In the genomic region with DNA sequence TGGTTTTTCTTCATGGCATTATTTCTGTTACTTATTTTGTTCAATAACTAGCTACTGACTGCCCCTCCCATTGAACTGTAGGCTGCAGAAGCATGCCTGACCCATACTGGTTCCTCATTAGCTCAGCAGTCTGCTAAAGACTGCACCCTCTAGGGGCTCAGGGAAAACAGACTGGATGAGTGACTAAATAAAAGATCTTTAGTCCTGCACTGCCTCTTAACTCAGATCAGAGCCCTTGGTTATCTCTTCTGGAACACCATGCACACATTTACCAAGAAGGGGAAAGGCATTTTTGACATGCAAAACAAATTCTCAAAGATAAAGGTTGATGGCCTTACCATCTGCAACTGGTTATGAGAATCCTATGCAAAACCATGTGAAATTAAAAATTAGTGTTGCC, we compare ENCODE assay signal across 22 mouse cellular contexts.
DNase-seq lines count a peak whose midpoint lies in the region; ATAC-seq and TF ChIP-seq lines count a peak whose summit lies in the region.
"Had no signal": no experiment of that assay in that cellular context is flagged by ENCODE, and none has a peak within 500 bp of the region (broad histone marks: within the 10 kb centered on the region; RNA-seq: fewer than 3 reads in every experiment).

No protein-coding gene starts in this region.

- no peaks in the 10 kb centered on the region for H3K27me3 ChIP-seq in heart, embryonic 13.5 days (replicated peaks)
- no peaks in the 10 kb centered on the region for H3K27me3 ChIP-seq in intestine, embryonic 16.5 days (replicated peaks; ENCODE audit: control insufficient read depth, insufficient read depth, low read length)
- no peaks in the 10 kb centered on the region for H3K27me3 ChIP-seq in stomach, embryonic 15.5 days (replicated peaks)
- peaks cover 49% of the 10 kb centered on the region for H3K27me3 ChIP-seq in forebrain, embryonic 10.5 days (ENCODE audit: poor library complexity, severe bottlenecking)
- H3K27me3 ChIP-seq: CH12.LX; embryonic facial prominence, embryonic 15.5 days; liver, embryonic 15.5 days; neural tube, embryonic 12.5 days had no signal

- no peak for ATAC-seq in heart, embryonic 13.5 days (ENCODE audit: extremely low read depth, insufficient number of reproducible peaks, low FRiP score, low TSS enrichment)
- no peak for ATAC-seq in intestine, embryonic 16.5 days
- no peak for ATAC-seq in stomach, embryonic 15.5 days (ENCODE audit: insufficient read depth, low FRiP score, low read depth)
- ATAC-seq: lung, postnatal 0 days; midbrain, embryonic 13.5 days had no signal

- H3K4me3 ChIP-seq in heart, embryonic 13.5 days: no peak overlapping the region
- H3K4me3 ChIP-seq in left cerebral cortex, adult 2 months: no peak overlapping the region
- H3K4me3 ChIP-seq in intestine, embryonic 16.5 days (ENCODE audit: low read length): no peak overlapping the region
- H3K4me3 ChIP-seq in stomach, embryonic 15.5 days (replicated peaks): no peak overlapping the region
- H3K4me3 ChIP-seq in forebrain, embryonic 10.5 days: no peak overlapping the region
- H3K4me3 ChIP-seq: embryonic facial prominence, embryonic 15.5 days; liver, embryonic 15.5 days; midbrain, embryonic 13.5 days; neural tube, embryonic 12.5 days had no signal

- TF ChIP-seq CTCF in left cerebral cortex, adult 2 months (IDR thresholded peaks at IDR 0.05): no peak

- no peaks in the 10 kb centered on the region for H3K36me3 ChIP-seq in heart, embryonic 13.5 days
- H3K36me3 ChIP-seq in intestine, embryonic 16.5 days (ENCODE audit: control insufficient read depth, insufficient read depth, low read length): no peaks in the 10 kb centered on the region
- H3K36me3 ChIP-seq in stomach, embryonic 15.5 days: no peaks in the 10 kb centered on the region
- no peaks in the 10 kb centered on the region; the same call in 1 of the 2 replicates for H3K36me3 ChIP-seq in forebrain, embryonic 10.5 days (replicated peaks)
- H3K36me3 ChIP-seq: embryonic facial prominence, embryonic 15.5 days; liver, embryonic 15.5 days; midbrain, embryonic 13.5 days; neural tube, embryonic 12.5 days had no signal

- no peaks in the 10 kb centered on the region for H3K9me3 ChIP-seq in heart, embryonic 13.5 days
- no peaks in the 10 kb centered on the region for H3K9me3 ChIP-seq in intestine, embryonic 16.5 days (ENCODE audit: control insufficient read depth, low read length)
- H3K9me3 ChIP-seq in stomach, embryonic 15.5 days: no peaks in the 10 kb centered on the region
- H3K9me3 ChIP-seq in forebrain, embryonic 10.5 days: no peaks in the 10 kb centered on the region
- H3K9me3 ChIP-seq: embryonic facial prominence, embryonic 15.5 days; liver, embryonic 15.5 days; midbrain, embryonic 13.5 days; neural tube, embryonic 12.5 days had no signal

- H3K27ac ChIP-seq in heart, embryonic 13.5 days (replicated peaks): peak overlapping the region; percentile 83
- peak overlapping the region; percentile 50; the same call in 1 of the 2 replicates for H3K27ac ChIP-seq in left cerebral cortex, adult 2 months
- peak overlapping the region; percentile 45; the same call in 1 of the 2 replicates for H3K27ac ChIP-seq in intestine, embryonic 16.5 days (ENCODE audit: low read length)
- H3K27ac ChIP-seq in stomach, embryonic 15.5 days: peak overlapping the region; percentile 65
- no peak overlapping the region for H3K27ac ChIP-seq in forebrain, embryonic 10.5 days
- H3K27ac ChIP-seq: embryonic facial prominence, embryonic 15.5 days; hindbrain, embryonic 14.5 days; liver, embryonic 15.5 days; midbrain, embryonic 13.5 days; neural tube, embryonic 12.5 days had no signal

- H3K9ac ChIP-seq in heart, embryonic 13.5 days: no peak overlapping the region
- H3K9ac ChIP-seq in intestine, embryonic 16.5 days (ENCODE audit: low read depth, low read length): no peak overlapping the region
- no peak overlapping the region for H3K9ac ChIP-seq in stomach, embryonic 15.5 days
- H3K9ac ChIP-seq: embryonic facial prominence, embryonic 15.5 days; hindbrain, embryonic 14.5 days; liver, embryonic 15.5 days; midbrain, embryonic 13.5 days; neural tube, embryonic 12.5 days had no signal

- intact Hi-C loops in heart, postnatal 36 days (cut with DNase I): no loop called here
- intact Hi-C loops in left cerebral cortex, adult 2 months (cut with DNase I): no loop called here
- intact Hi-C loops in gastrocnemius, postnatal 14 days (cut with DNase I; ENCODE audit: low total_unique reads): no loop called here

- H3K4me1 ChIP-seq in heart, embryonic 13.5 days: peaks cover 37% of the 10 kb centered on the region
- H3K4me1 ChIP-seq in intestine, embryonic 16.5 days (ENCODE audit: control insufficient read depth, insufficient read depth, low read length): peaks cover 3% of the 10 kb centered on the region; the same call in 1 of the 2 replicates
- peaks cover 3% of the 10 kb centered on the region; the same call in 1 of the 2 replicates for H3K4me1 ChIP-seq in stomach, embryonic 15.5 days
- peaks cover 16% of the 10 kb centered on the region for H3K4me1 ChIP-seq in forebrain, embryonic 10.5 days

- no peak overlapping the region for H3K4me2 ChIP-seq in heart, embryonic 13.5 days
- no peak overlapping the region for H3K4me2 ChIP-seq in intestine, embryonic 16.5 days (ENCODE audit: low read depth, low read length)
- no peak overlapping the region for H3K4me2 ChIP-seq in stomach, embryonic 15.5 days
- H3K4me2 ChIP-seq: embryonic facial prominence, embryonic 15.5 days; hindbrain, embryonic 14.5 days; liver, embryonic 15.5 days; midbrain, embryonic 13.5 days; neural tube, embryonic 12.5 days had no signal

- no peak for DNase-seq in heart, postnatal 36 days
- DNase-seq in left cerebral cortex, adult 2 months (ENCODE audit: extremely low spot score in 1 of 2, low spot score in 2 of 2): no peak
- no peak for DNase-seq in left cerebral cortex, adult 18-20 months (ENCODE audit: low spot score in 2 of 2)
- DNase-seq in forebrain, embryonic 10.5 days (ENCODE audit: extremely low spot score, low spot score): no peak
- no peak for DNase-seq in gastrocnemius, postnatal 14 days
- DNase-seq: adrenal gland, postnatal 36 days; cerebellum, adult 18-20 months; cerebellum, postnatal 36 days; kidney, adult 18-20 months; kidney, postnatal 14 days; layer of hippocampus, adult 9-11 months; right cerebral cortex, adult 18-20 months had no signal
